Mouse (Mus musculus) thymus, adult 2 months (tissue): ENCODE results near the gene Psat1. TPM values are rescaled to one million over a fixed set of nuclear protein-coding genes. Genes with fewer than 3 reads are reported as not detected.

ENCODE experiments used
- DNase-seq: peaks from one replicate; pipeline ENCODE4 v3.0.0; 2021
- H3K27ac ChIP-seq: fragments of 200-500 bp; 2 replicates; pipeline ENCODE4 v1.5.1; 2012; ENCODE audit warnings: low read length, control low read depth; ENCODE audit not compliant: control insufficient read depth, insufficient read depth
- H3K27me3 ChIP-seq: fragments of 200-500 bp; 2 replicates; pipeline ENCODE4 v1.6.1; 2012; ENCODE audit warnings: mild to moderate bottlenecking, low read length, moderate library complexity, mixed read lengths; ENCODE audit not compliant: control insufficient read depth, insufficient read depth
- H3K36me3 ChIP-seq: fragments of 200-500 bp; 2 replicates; pipeline ENCODE4 v1.6.1; 2012; ENCODE audit warnings: mild to moderate bottlenecking, low read length, moderate library complexity; ENCODE audit not compliant: control insufficient read depth, insufficient read depth
- H3K4me1 ChIP-seq: fragments of 200-500 bp; replicated peaks from 2 replicates; pipeline ENCODE4 v1.6.1; 2012; ENCODE audit warnings: low read length; ENCODE audit not compliant: control insufficient read depth, insufficient read depth
- H3K4me3 ChIP-seq: fragments of 200-500 bp; 2 replicates; pipeline ENCODE4 v1.5.1; 2012; ENCODE audit warnings: mild to moderate bottlenecking, low read length, control low read depth, moderate library complexity; ENCODE audit not compliant: control insufficient read depth, insufficient read depth
- CTCF ChIP-seq: fragments of 200-500 bp; IDR thresholded peaks from 2 replicates; pipeline ENCODE4 v1.5.1; 2012; ENCODE audit warnings: mild to moderate bottlenecking, control low read depth, low read length, moderate library complexity, borderline replicate concordance; ENCODE audit not compliant: control insufficient read depth, poor library complexity, insufficient read depth; ENCODE audit errors: extremely low read depth
- POLR2A ChIP-seq: fragments of 200-500 bp; IDR thresholded peaks from 2 replicates; pipeline ENCODE4 v1.6.1; 2012; ENCODE audit warnings: mild to moderate bottlenecking, low read length, control low read depth, moderate library complexity; ENCODE audit not compliant: control insufficient read depth, poor library complexity, insufficient read depth; ENCODE audit errors: extremely low read depth
- WGBS: fragments of 180-500 bp; shearing (Covaris S2); methylation state at CpG from one replicate; pipeline ENCODE4 v1.1.7; 2018; 5-methylcytosine and 5-hydroxymethylcytosine counted together
- polyA plus RNA-seq: library from polyadenylated mRNA; depleted of rRNA; stranded (reverse); fragments of >200 nt; gene quantifications from 2 replicates; pipeline ENCODE4 v1.2.3, GENCODE M21; 2012; rRNA removed

Psat1 gene
- polyA plus RNA-seq, 1 experiment, result 33.2 TPM

- WGBS, result 97% methylated on average over 1 of the region's 1 CpGs
- no peak overlapping the region for H3K27ac ChIP-seq
- TF ChIP-seq POLR2A (no peak), CTCF (no peak)
- H3K4me3 ChIP-seq, result no peak overlapping the region
- no peaks in the 10 kb centered on the region for H3K27me3 ChIP-seq
- no peaks in the 10 kb centered on the region for H3K36me3 ChIP-seq
- H3K4me1 ChIP-seq, result no peaks in the 10 kb centered on the region
- no peak for DNase-seq
Measured at GRCm38 (mm10) chr19:15866126-15866525, 81.0 kb downstream of the Psat1 start.

- no peaks in the 10 kb centered on the region for H3K4me1 ChIP-seq
- no peaks in the 10 kb centered on the region for H3K27me3 ChIP-seq
- TF ChIP-seq POLR2A, result no peak
- TF ChIP-seq CTCF, result no peak
Measured at GRCm38 (mm10) chr19:15865431-15865830, 81.7 kb downstream of the Psat1 start.

GRCm38 (mm10) chr19:15864129-15864528 is 83.0 kb downstream of the Psat1 start:
- Histone ChIP-seq H3K27me3 (no peaks in the 10 kb centered on the region), H3K4me1 (no peaks in the 10 kb centered on the region), H3K36me3 (no peaks in the 10 kb centered on the region), H3K4me3 (no peak overlapping the region), H3K27ac (no peak overlapping the region)
- no peak for DNase-seq
- WGBS, result 100% methylated on average over 2 of the region's 2 CpGs
- TF ChIP-seq CTCF (no peak), POLR2A (no peak)

More at GRCm38 (mm10) chr19:15865431-15865830, 81.7 kb downstream of the Psat1 start:
- H3K27ac ChIP-seq, result no peak overlapping the region
- H3K36me3 ChIP-seq, result no peaks in the 10 kb centered on the region
- DNase-seq, result no peak
- no peak overlapping the region for H3K4me3 ChIP-seq

- H3K36me3 ChIP-seq, result no peaks in the 10 kb centered on the region
- DNase-seq, result no peak
- no peak overlapping the region for H3K4me3 ChIP-seq
- TF ChIP-seq POLR2A (no peak), CTCF (no peak)
- H3K27ac ChIP-seq, result no peak overlapping the region
- WGBS, result 80% methylated on average over 5 of the region's 5 CpGs
- H3K27me3 ChIP-seq, result no peaks in the 10 kb centered on the region
- H3K4me1 ChIP-seq, result no peaks in the 10 kb centered on the region
Measured at GRCm38 (mm10) chr19:15855379-15855778, 91.8 kb downstream of the Psat1 start.

Other genes starting within 250 kb of the Psat1 start
- 3.8 and 5.2 TPM in 2 replicates for gene Cep78, start 37.7 kb upstream of the Psat1 start, polyA plus RNA-seq
- 7.7 and 8.1 TPM in 2 replicates for gene Gnaq, start 185.5 kb upstream of the Psat1 start, polyA plus RNA-seq